ENCODE assay signal across 10 mouse cellular contexts in the genomic region with DNA sequence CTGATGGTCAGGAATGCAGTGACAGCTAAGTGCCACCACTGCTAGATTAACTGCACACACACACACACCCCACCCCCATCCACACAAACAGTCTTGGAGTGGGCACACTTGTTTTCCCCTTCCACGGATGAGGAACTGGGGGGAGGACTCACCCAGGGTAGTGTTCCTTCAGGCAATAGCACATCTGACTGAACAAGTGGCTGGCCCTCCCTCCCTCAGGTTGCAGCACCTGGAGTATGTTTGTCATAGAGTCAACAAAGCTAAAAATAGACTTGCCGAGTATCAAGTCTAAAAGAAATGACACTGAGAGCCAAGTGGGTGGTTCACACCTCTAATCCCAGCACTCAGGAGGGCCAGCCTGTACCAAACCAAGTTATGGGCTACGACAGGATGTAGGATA.
DNase-seq lines count a peak whose midpoint lies in the region; ATAC-seq and TF ChIP-seq lines count a peak whose summit lies in the region.
"Had no signal": no experiment of that assay in that cellular context is flagged by ENCODE, and none has a peak within 500 bp of the region (broad histone marks: within the 10 kb centered on the region; RNA-seq: fewer than 3 reads in every experiment).

No protein-coding gene starts in this region.

- peak overlapping the region; percentile 22; the same call in 1 of the 2 replicates for H3K4me2 ChIP-seq in heart, embryonic 11.5 days
- peak overlapping the region; percentile 30 for H3K4me2 ChIP-seq in heart, embryonic 13.5 days

- intact Hi-C loops in left cerebral cortex, adult 2 months (cut with DNase I), result no loop called here

- TF ChIP-seq CTCF in left cerebral cortex, adult 2 months (IDR thresholded peaks at IDR 0.05), result no peak

- H3K4me1 ChIP-seq in heart, embryonic 11.5 days (ENCODE audit: control insufficient read depth, insufficient read depth, low read length), result peaks cover 64% of the 10 kb centered on the region
- H3K4me1 ChIP-seq in heart, embryonic 13.5 days, result peaks cover 74% of the 10 kb centered on the region

- H3K36me3 ChIP-seq in heart, embryonic 11.5 days (ENCODE audit: control insufficient read depth, insufficient read depth, low read length), result no peaks in the 10 kb centered on the region
- H3K36me3 ChIP-seq in heart, embryonic 13.5 days, result no peaks in the 10 kb centered on the region

- no peaks in the 10 kb centered on the region for H3K27me3 ChIP-seq in heart, embryonic 11.5 days (ENCODE audit: control insufficient read depth, insufficient read depth, low read length)
- H3K27me3 ChIP-seq in heart, embryonic 13.5 days (replicated peaks), result peaks cover 3% of the 10 kb centered on the region; the same call in 1 of the 2 replicates
- H3K27me3 ChIP-seq: CH12.LX had no signal

- peak overlapping the region; percentile 77 for H3K27ac ChIP-seq in heart, embryonic 11.5 days (ENCODE audit: low read depth, low read length)
- peak overlapping the region; percentile 92 for H3K27ac ChIP-seq in heart, embryonic 13.5 days (replicated peaks)
- no peak overlapping the region for H3K27ac ChIP-seq in left cerebral cortex, adult 2 months

- 20% methylated on average over 3 of the region's 3 CpGs for WGBS in heart, embryonic 11.5 days (ENCODE audit: insufficient replicate concordance)
- WGBS in heart, embryonic 13.5 days, result 7% methylated on average over 3 of the region's 3 CpGs

- H3K9me3 ChIP-seq in heart, embryonic 11.5 days (replicated peaks; ENCODE audit: control insufficient read depth, low read length), result no peaks in the 10 kb centered on the region
- no peaks in the 10 kb centered on the region for H3K9me3 ChIP-seq in heart, embryonic 13.5 days

- no peak for ATAC-seq in heart, embryonic 11.5 days (replicated peaks; ENCODE audit: insufficient number of reproducible peaks, low FRiP score, low TSS enrichment)
- ATAC-seq in heart, embryonic 13.5 days (ENCODE audit: extremely low read depth, insufficient number of reproducible peaks, low FRiP score, low TSS enrichment), result no peak
- ATAC-seq in frontal cortex, adult (ENCODE audit: low TSS enrichment), result no peak
- ATAC-seq: inflammation-experienced regulatory T-cells, adult 6 months had no signal

- no peak overlapping the region for H3K9ac ChIP-seq in heart, embryonic 11.5 days (ENCODE audit: low read depth, low read length)
- H3K9ac ChIP-seq in heart, embryonic 13.5 days, result no peak overlapping the region

- H3K4me3 ChIP-seq in heart, embryonic 11.5 days (ENCODE audit: low read depth, low read length), result no peak overlapping the region
- H3K4me3 ChIP-seq in heart, embryonic 13.5 days, result no peak overlapping the region
- no peak overlapping the region for H3K4me3 ChIP-seq in left cerebral cortex, adult 2 months

- DNase-seq in heart, postnatal 4 days, result no peak
- peak; percentile 39 for DNase-seq in kidney, postnatal 14 days
- DNase-seq in lung, postnatal 4 days, result peak; percentile 61 to 84
- no peak for DNase-seq in right cerebral cortex, adult 18-20 months
- DNase-seq in left cerebral cortex, adult 2 months (ENCODE audit: extremely low spot score in 1 of 2, low spot score in 2 of 2), result no peak

Comparison
In these comparisons a context has a peak if more than half of its experiments do, and no peak if none do; other contexts are left out.
1. DNase-seq: peak in kidney, postnatal 14 days (single experiment) and lung, postnatal 4 days (2 of 2); none in heart, postnatal 4 days (single experiment), right cerebral cortex, adult 18-20 months (single experiment) and left cerebral cortex, adult 2 months (0 of 2).